Mouse (Mus musculus) midbrain, embryonic 14.5 days (tissue): ENCODE measurements around the gene Aldh1l1. TPM values are rescaled to one million over a fixed set of nuclear protein-coding genes. Genes with fewer than 3 reads are reported as not detected.

Experiments used
- ATAC-seq: fragments of 200-750 bp; cut with Nextera tagmentation; 2 replicates; pipeline ENCODE4 v1.8.0; 2017; ENCODE audit warnings: moderate number of reproducible peaks, moderate library complexity; ENCODE audit not compliant: low FRiP score, low TSS enrichment
- DNase-seq: peaks from one replicate; pipeline ENCODE4 v3.0.0-alpha.2; 2015
- H3K27ac ChIP-seq: fragments of 300-500 bp; sonication (generic); replicated peaks from 2 replicates; pipeline ENCODE4 v1.5.1; 2014; ENCODE audit warnings: mild to moderate bottlenecking, low read depth, low read length, moderate library complexity
- H3K27me3 ChIP-seq: fragments of 300-500 bp; sonication (generic); 2 replicates; pipeline ENCODE4 v1.6.1; 2014; ENCODE audit warnings: low read length, control low read depth, mixed read lengths; ENCODE audit not compliant: control insufficient read depth, insufficient read depth
- H3K36me3 ChIP-seq: fragments of 300-500 bp; sonication (generic); 2 replicates; pipeline ENCODE4 v1.6.1; 2014; ENCODE audit warnings: low read length, control low read depth; ENCODE audit not compliant: control insufficient read depth, insufficient read depth
- H3K4me1 ChIP-seq: fragments of 300-500 bp; sonication (generic); 2 replicates; pipeline ENCODE4 v1.6.1; 2014; ENCODE audit warnings: mild to moderate bottlenecking, antibody characterized with exemption, low read length, control low read depth; ENCODE audit not compliant: control insufficient read depth, insufficient read depth
- H3K4me2 ChIP-seq: fragments of 300-500 bp; sonication (generic); 2 replicates; pipeline ENCODE4 v1.6.1; 2014; ENCODE audit warnings: mild to moderate bottlenecking, low read length, moderate library complexity
- H3K4me3 ChIP-seq: fragments of 300-500 bp; sonication (generic); replicated peaks from 2 replicates; pipeline ENCODE4 v1.5.1; 2014; ENCODE audit warnings: low read depth, low read length
- H3K9ac ChIP-seq: fragments of 300-500 bp; sonication (generic); replicated peaks from 2 replicates; pipeline ENCODE4 v1.6.1; 2014; ENCODE audit warnings: mild to moderate bottlenecking, low read length, moderate library complexity
- H3K9me3 ChIP-seq: fragments of 300-500 bp; sonication (generic); 2 replicates; pipeline ENCODE4 v1.6.1; 2016; ENCODE audit warnings: low read length, control low read depth, mixed read lengths; ENCODE audit not compliant: control insufficient read depth
- WGBS: fragments of 180-500 bp; shearing (Covaris S2); extraction: QIAGEN DNeasy Blood & Tissue Kit; methylation state at CpG from one replicate; pipeline ENCODE4 v1.1.7; 2014; 5-methylcytosine and 5-hydroxymethylcytosine counted together
- polyA plus RNA-seq: library from polyadenylated mRNA; unstranded; fragments of >200 nt; fragmentation: Nextera tagmentation; extraction: Ambion mirVana; gene quantifications from 2 replicates; pipeline ENCODE4 v1.2.1, GENCODE M21; 2014

Gene Aldh1l1
- polyA plus RNA-seq, 1 experiment from 2014 or later: 44.5 TPM

GRCm38 (mm10) chr6:90475176-90475853 lies 10.9 kb upstream of the Aldh1l1 start:
- Histone ChIP-seq H3K36me3 (no peaks in the 10 kb centered on the region), H3K4me2 (no peak overlapping the region), H3K27me3 (no peaks in the 10 kb centered on the region), H3K9me3 (no peaks in the 10 kb centered on the region), H3K27ac (no peak overlapping the region), H3K4me1 (no peaks in the 10 kb centered on the region), H3K4me3 (no peak overlapping the region), H3K9ac (no peak overlapping the region)
- ATAC-seq (no peak), DNase-seq (no peak)
- 69% methylated on average over 4 of the region's 4 CpGs for WGBS

GRCm38 (mm10) chr6:90475854-90476212 lies 10.4 kb upstream of the Aldh1l1 start:
- Histone ChIP-seq H3K9ac (no peak overlapping the region), H3K36me3 (no peaks in the 10 kb centered on the region), H3K4me3 (no peak overlapping the region), H3K4me2 (no peak overlapping the region), H3K27ac (no peak overlapping the region), H3K27me3 (no peaks in the 10 kb centered on the region), H3K4me1 (no peaks in the 10 kb centered on the region), H3K9me3 (no peaks in the 10 kb centered on the region)
- DNase-seq (no peak), ATAC-seq (no peak)
- WGBS: 48% methylated on average over 3 of the region's 3 CpGs

DNA sequence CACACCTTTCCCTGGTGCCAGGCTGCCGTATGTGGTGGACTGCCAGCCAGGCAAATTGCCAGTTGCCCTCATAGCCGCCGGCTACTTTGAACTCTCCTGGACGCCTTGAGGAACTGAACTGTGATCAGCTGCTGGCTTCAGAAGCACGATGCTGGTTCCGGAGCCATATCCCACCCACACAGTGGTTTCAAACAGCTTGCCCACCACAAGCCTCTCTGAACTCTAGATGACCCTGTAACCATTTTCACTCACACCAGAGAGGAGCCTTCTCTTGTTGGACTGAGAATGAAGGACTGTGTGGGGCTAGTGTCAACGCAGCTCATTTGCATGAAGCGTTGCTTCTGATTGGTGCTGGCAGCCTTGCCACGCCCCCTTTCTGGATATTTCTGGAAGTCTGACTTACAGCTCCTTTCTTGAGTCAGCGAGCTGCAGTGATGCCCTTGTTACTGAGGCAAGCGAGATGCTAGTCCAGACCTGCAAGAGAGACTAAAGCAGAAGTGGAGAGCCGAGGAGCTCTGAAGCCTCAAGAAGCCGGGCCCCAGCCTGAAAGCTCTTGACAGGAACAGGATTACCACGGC lies 9.2 kb upstream of the Aldh1l1 start:
- Histone ChIP-seq H3K4me2 (no peak overlapping the region), H3K9me3 (no peaks in the 10 kb centered on the region), H3K4me3 (no peak overlapping the region), H3K4me1 (no peaks in the 10 kb centered on the region), H3K36me3 (no peaks in the 10 kb centered on the region), H3K9ac (no peak overlapping the region), H3K27me3 (no peaks in the 10 kb centered on the region), H3K27ac (no peak overlapping the region)
- no peak for DNase-seq
- 74% methylated on average over 14 of the region's 14 CpGs for WGBS
- ATAC-seq: no peak

DNA sequence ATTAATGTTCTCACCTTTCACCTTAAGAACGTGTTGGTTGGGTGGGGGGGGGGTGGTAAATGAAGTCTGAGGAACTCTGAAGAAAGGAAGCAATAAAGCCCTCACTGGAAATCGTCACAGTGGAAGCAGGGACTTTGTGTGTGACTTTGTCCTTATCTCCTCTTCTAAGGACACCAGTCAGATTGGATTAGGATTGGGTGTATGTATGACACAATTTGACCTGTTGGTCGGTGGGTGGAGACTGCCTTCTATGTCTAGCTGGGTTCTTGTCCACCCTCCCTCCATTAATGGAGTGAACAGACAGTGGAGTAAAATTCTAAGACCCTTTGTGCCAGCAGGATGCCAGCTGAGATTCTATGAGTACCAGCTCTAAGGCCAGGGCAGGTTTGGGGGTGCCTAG lies 2.0 kb upstream of the Aldh1l1 start:
- H3K9me3 ChIP-seq: no peaks in the 10 kb centered on the region
- H3K9ac ChIP-seq: no peak overlapping the region
- 73% methylated on average over 3 of the region's 3 CpGs for WGBS
- no peaks in the 10 kb centered on the region for H3K4me1 ChIP-seq
- DNase-seq (no peak), ATAC-seq (no peak)
- no peak overlapping the region for H3K27ac ChIP-seq
- no peak overlapping the region for H3K4me3 ChIP-seq
- no peaks in the 10 kb centered on the region for H3K36me3 ChIP-seq
- H3K27me3 ChIP-seq: no peaks in the 10 kb centered on the region
- H3K4me2 ChIP-seq: no peak overlapping the region

GRCm38 (mm10) chr6:90484876-90485275 lies 1.4 kb upstream of the Aldh1l1 start:
- ATAC-seq (no peak), DNase-seq (no peak)
- Histone ChIP-seq H3K4me3 (no peak overlapping the region), H3K9ac (no peak overlapping the region), H3K27ac (no peak overlapping the region), H3K4me2 (no peak overlapping the region), H3K36me3 (no peaks in the 10 kb centered on the region), H3K4me1 (no peaks in the 10 kb centered on the region), H3K9me3 (no peaks in the 10 kb centered on the region), H3K27me3 (no peaks in the 10 kb centered on the region)
- WGBS: 74% methylated on average over 5 of the region's 5 CpGs

DNA sequence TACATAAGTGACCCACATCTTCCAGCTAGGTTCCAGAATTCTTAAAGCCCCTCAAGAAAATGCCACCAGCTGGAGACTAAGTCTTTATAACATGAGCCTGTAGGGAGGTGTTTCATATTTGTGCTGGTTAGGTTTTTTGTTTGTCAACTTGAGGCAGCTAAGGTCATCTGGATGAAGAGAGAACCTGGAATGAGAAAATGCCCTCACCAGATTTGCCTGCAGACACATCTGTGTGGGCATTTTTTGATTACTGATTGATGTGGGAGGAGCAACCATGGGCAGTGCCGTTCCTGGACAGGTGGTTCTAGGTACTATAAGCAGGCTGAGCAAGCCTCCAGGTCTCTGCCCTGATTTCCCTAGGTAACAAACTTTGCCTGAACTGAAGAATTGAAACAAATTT lies 1.3 kb downstream of the Aldh1l1 start:
- H3K27ac ChIP-seq: no peak overlapping the region
- H3K27me3 ChIP-seq: no peaks in the 10 kb centered on the region
- H3K4me3 ChIP-seq: no peak overlapping the region
- no peaks in the 10 kb centered on the region for H3K36me3 ChIP-seq
- whole genome bisulfite sequencing: 93% methylated on average over 1 of the region's 1 CpGs
- no peak overlapping the region for H3K9ac ChIP-seq
- no peak for DNase-seq
- H3K4me2 ChIP-seq: no peak overlapping the region
- ATAC-seq: no peak
- H3K9me3 ChIP-seq: no peaks in the 10 kb centered on the region
- no peaks in the 10 kb centered on the region for H3K4me1 ChIP-seq

- Histone ChIP-seq H3K4me2 (no peak overlapping the region), H3K4me1 (no peaks in the 10 kb centered on the region), H3K36me3 (no peaks in the 10 kb centered on the region), H3K27ac (no peak overlapping the region), H3K4me3 (no peak overlapping the region), H3K9ac (no peak overlapping the region), H3K9me3 (no peaks in the 10 kb centered on the region), H3K27me3 (no peaks in the 10 kb centered on the region)
- DNase-seq (no peak), ATAC-seq (no peak)
- 89% methylated on average over 3 of the region's 3 CpGs for WGBS
Measured at GRCm38 (mm10) chr6:90489532-90489931, 3.3 kb downstream of the Aldh1l1 start.

DNA sequence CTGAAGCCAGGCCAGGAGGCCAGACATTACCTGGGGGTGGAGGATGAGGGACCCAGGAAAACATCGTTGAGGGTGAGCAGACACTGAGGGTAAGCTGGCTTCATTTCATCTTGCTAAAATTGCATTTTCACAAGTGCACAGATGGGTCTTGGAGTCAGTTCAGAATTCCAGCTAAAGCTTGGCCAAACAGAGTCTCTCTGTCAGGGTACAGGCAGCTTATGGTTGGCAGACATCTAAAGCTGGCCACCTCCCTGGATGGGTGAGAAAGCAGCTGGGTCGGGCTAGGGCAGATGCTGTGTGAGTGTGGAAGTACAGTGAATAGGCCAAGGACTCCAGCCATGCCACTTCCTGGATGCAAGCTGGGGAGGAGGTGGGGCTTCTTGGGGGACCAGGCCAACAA lies 4.7 kb downstream of the Aldh1l1 start:
- DNase-seq (no peak), ATAC-seq (no peak)
- H3K4me3 ChIP-seq: no peak overlapping the region
- 84% methylated on average over 2 of the region's 2 CpGs for WGBS
- H3K27ac ChIP-seq: no peak overlapping the region
- no peaks in the 10 kb centered on the region for H3K27me3 ChIP-seq
- no peaks in the 10 kb centered on the region for H3K36me3 ChIP-seq
- no peaks in the 10 kb centered on the region; the same call in 1 of the 2 replicates for H3K4me1 ChIP-seq
- no peak overlapping the region for H3K9ac ChIP-seq
- H3K4me2 ChIP-seq: no peak overlapping the region
- no peaks in the 10 kb centered on the region for H3K9me3 ChIP-seq
